Mouse (Mus musculus): ENCODE measurements around the gene Nkapl. TPM values are rescaled to one million over a fixed set of nuclear protein-coding genes. Genes with fewer than 3 reads are reported as not detected.
"Not testable (repeated sequence)": the region's sequence is repeated elsewhere in the genome, so short reads cannot be mapped to it uniquely, and the experiment has no call there.

Gene Nkapl
- polyA plus RNA-seq, 1 experiment: not detected

DNA sequence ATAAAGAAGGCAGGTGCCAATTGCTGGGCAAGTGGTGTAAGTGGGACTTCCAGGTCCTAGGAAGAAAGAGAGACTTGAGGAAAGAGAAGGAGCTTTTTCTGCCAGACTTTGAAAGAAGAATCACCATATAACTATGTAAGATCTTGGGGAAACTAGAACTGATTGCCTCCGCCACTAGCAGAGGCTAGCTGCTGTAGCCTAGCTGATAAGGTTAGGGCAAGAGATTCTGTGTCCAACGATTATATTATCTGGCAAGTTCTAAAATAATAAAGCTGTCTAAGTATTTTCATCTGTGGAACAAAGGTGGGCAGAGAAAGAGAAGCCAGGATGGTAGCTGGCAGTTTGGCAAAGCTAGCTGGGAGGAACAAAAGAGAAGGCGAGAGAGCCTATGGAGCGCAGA is 4.1 kb upstream of the Nkapl start:
- Histone ChIP-seq H3K4me1 (ENCODE audit: control insufficient read depth, insufficient read depth, low read length) (0 out of 2 replicates have a peak, but pooled peaks cover 4% of the 10 kb centered on the region), H3K4me3 (ENCODE audit: insufficient read depth, low read depth, low read length) (no peak overlapping the region), H3K27ac (ENCODE audit: insufficient read depth, low read depth, low read length) (no peak overlapping the region)
- WGBS: 30% methylated on average over 4 of the region's 4 CpGs
- no peak for TF ChIP-seq POLR2A (IDR thresholded peaks at IDR 0.05; ENCODE audit: insufficient read depth, low read depth, low read length)
- TF ChIP-seq CTCF (IDR thresholded peaks at IDR 0.05; ENCODE audit: insufficient read depth, low read depth, low read length): no peak

DNA sequence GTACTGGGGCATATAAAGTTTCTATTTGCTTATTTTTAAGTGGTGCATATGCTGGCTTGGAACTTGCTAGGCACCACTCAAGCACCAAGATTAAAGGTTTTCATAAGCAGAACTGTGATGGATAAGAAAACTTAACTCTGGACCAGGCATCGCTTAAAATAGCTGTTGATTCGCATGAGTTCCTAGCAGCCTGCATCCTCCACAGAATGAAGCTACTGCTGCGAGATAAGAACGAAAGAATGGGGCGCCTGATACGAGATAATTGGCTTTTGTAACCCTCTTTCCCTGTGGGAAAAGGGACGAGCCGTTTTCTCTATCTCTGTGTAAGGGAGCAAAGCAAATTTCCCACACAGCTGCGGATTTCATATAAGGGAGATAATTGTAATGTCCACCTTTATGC is 788 bp upstream of the Nkapl start:
- H3K4me1 ChIP-seq (ENCODE audit: control insufficient read depth, insufficient read depth, low read length): 0 out of 2 replicates have a peak, but pooled peaks cover 4% of the 10 kb centered on the region
- 14% methylated on average over 9 of the region's 9 CpGs for WGBS
- no peak overlapping the region for H3K4me3 ChIP-seq (ENCODE audit: insufficient read depth, low read depth, low read length)
- no peak overlapping the region for H3K27ac ChIP-seq (ENCODE audit: insufficient read depth, low read depth, low read length)
- TF ChIP-seq POLR2A (IDR thresholded peaks at IDR 0.05; ENCODE audit: insufficient read depth, low read depth, low read length): no peak
- TF ChIP-seq CTCF (IDR thresholded peaks at IDR 0.05; ENCODE audit: insufficient read depth, low read depth, low read length): no peak

DNA sequence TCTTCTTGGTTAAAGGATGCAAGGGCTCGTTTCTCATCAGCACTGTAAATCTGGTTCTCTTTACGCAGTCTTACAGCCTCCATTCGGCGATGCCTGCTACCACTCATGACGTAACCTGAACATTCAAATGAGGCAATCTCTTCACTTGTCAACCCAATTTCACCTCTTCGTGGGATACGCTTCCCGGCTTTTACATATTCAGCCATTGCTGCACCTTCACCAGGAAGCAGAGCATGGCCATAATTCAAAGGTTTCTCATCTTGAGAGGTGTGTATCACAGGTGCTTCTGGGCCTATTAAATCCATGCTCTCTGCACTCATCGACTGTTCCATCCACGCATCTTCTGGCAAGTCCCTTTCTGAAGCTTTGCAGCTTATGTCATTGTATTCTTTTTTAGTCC is 973 bp downstream of the Nkapl start:
- no peak overlapping the region for H3K4me3 ChIP-seq (ENCODE audit: insufficient read depth, low read depth, low read length)
- H3K4me1 ChIP-seq (ENCODE audit: control insufficient read depth, insufficient read depth, low read length): 0 out of 2 replicates have a peak, but pooled peaks cover 4% of the 10 kb centered on the region
- H3K27ac ChIP-seq (ENCODE audit: insufficient read depth, low read depth, low read length): no peak overlapping the region
- WGBS: 87% methylated on average over 10 of the region's 10 CpGs
- TF ChIP-seq CTCF (IDR thresholded peaks at IDR 0.05; ENCODE audit: insufficient read depth, low read depth, low read length) (no peak), POLR2A (IDR thresholded peaks at IDR 0.05; ENCODE audit: insufficient read depth, low read depth, low read length) (no peak)

DNA sequence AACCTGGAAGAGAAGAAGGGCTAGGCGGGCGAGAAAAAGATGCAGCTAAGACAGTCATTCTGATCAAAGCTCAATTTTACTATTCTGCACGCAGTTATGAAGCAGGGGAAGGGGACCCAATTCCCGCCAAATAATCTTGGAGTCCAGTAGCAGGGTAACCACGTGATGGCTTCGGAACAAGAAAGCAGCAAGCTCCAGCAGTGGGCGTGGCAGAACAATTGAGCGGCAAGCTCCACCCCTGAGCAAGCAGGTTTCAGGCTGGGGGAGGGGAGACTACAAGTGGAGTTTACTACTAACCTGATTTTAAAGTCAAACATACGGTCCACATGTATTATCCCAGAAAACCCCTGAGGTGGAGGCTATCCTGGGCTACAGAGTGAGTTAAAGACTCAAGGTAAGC is 5.8 kb downstream of the Nkapl start:
- not testable (repeated sequence) for H3K4me3 ChIP-seq (ENCODE audit: insufficient read depth, low read depth, low read length); H3K27ac ChIP-seq (ENCODE audit: insufficient read depth, low read depth, low read length); H3K4me1 ChIP-seq (ENCODE audit: control insufficient read depth, insufficient read depth, low read length)
- WGBS: 52% methylated on average over 9 of the region's 9 CpGs

DNA sequence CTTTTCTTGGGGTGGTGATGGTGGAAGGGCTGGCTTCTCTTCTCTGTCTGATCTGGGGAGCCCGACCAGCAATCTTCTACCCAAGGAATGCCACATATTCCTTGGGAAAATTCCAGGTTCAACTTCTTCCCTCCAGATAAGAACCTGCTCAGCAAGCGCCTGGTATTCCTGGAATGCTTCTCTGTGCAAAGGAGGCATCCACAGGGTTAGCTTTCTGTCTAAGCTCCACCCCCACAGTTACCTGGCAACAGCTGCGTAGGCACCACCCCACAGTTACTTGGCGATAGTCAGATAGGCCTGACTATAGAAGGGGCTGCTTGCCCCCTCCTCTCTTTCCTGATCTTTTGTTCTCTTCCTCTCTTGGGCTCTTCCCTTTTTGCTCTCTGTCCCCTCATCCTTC is 12.0 kb downstream of the Nkapl start:
- Histone ChIP-seq H3K4me1 (ENCODE audit: control insufficient read depth, insufficient read depth, low read length) (no peaks in the 10 kb centered on the region), H3K4me3 (ENCODE audit: insufficient read depth, low read depth, low read length) (no peak overlapping the region), H3K27ac (ENCODE audit: insufficient read depth, low read depth, low read length) (no peak overlapping the region)
- TF ChIP-seq CTCF (IDR thresholded peaks at IDR 0.05; ENCODE audit: insufficient read depth, low read depth, low read length) (no peak), POLR2A (IDR thresholded peaks at IDR 0.05; ENCODE audit: insufficient read depth, low read depth, low read length) (no peak)
- 12% methylated on average over 4 of the region's 4 CpGs for WGBS

DNA sequence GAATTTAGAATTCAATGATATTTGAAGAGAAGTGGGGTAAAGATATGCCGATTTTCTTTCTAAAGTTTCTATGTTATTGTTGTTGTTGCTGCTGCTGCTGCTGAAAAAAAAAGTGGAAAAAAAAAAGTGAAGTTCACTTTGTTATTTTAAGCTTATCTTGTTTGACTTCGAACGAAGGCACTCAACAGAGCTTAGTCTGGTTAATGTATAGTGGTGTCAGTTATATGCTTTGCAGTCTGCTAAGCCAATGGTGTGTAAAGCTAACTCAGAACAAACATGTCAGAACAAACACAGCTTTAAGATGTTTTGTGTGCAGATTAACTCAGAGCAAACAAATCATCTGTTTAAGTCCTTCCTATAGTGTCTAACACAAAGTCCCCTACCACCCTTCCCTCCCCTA is 14.2 kb downstream of the Nkapl start:
- no peak overlapping the region for H3K27ac ChIP-seq (ENCODE audit: insufficient read depth, low read depth, low read length)

DNA sequence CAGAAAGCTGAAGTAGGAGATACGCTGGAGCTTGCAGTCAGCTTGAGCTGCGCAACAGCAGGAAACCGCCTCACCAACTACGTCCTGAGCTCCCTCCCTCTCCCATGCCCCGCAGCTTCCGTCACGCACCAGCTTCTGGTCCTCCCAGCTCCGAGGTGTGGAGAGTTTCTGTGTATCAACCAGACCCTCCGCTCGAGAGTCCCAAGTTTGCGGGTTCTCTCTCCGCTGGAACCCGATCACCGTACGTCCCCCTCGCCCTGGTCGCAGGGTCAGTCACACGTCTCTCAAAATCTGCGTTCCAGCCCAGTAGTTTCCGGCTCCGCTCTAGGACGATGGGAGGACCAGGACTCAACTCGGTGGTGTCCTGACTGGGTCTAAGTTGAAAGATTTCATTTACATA is 14.9 kb downstream of the Nkapl start, which contains the start of gene Zscan26:
Gene Zscan26 (minus strand): TSS at position 282 of the 400 bp plus-strand sequence.
- peak within 1 kb of the TSS; percentile 83 for H3K4me3 ChIP-seq (ENCODE audit: insufficient read depth, low read depth, low read length)
- under 1% methylated on average over 23 of the region's 23 CpGs for WGBS
- peak within 1 kb of the TSS; percentile 78 for H3K27ac ChIP-seq (ENCODE audit: insufficient read depth, low read depth, low read length)
- no peaks in the 10 kb centered on the region; the same call in 1 of the 2 replicates for H3K4me1 ChIP-seq (ENCODE audit: control insufficient read depth, insufficient read depth, low read length)
- no peak for TF ChIP-seq CTCF (IDR thresholded peaks at IDR 0.05; ENCODE audit: insufficient read depth, low read depth, low read length)
- TF ChIP-seq POLR2A (IDR thresholded peaks at IDR 0.05; ENCODE audit: insufficient read depth, low read depth, low read length): peak; percentile 51

More for the DNA sequence above, 14.2 kb downstream of the Nkapl start:
- 92% methylated on average over 3 of the region's 3 CpGs for WGBS
- Histone ChIP-seq H3K4me1 (ENCODE audit: control insufficient read depth, insufficient read depth, low read length) (no peaks in the 10 kb centered on the region; the same call in 1 of the 2 replicates), H3K4me3 (ENCODE audit: insufficient read depth, low read depth, low read length) (no peak overlapping the region)
- TF ChIP-seq POLR2A (IDR thresholded peaks at IDR 0.05; ENCODE audit: insufficient read depth, low read depth, low read length) (no peak), CTCF (IDR thresholded peaks at IDR 0.05; ENCODE audit: insufficient read depth, low read depth, low read length) (no peak)

DNA sequence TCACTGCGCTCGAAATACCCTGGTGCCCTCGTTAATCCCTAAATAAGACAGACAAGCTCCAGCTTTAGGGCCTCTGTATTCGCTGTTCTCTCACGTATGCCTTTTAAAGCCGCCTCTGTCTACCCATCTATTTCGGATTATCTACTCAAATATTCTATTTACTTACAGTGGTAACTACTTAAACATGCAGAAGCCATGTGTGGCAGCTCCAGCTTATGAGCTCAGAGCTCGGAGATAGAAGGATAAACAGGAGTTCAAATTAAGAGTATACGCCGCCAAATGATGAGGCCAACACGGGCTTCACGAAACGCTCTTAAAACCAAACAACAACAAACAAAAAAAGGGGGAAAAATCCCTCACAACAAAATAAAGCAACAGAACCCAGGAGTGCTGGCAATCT is 15.3 kb downstream of the Nkapl start:
- TF ChIP-seq POLR2A (IDR thresholded peaks at IDR 0.05; ENCODE audit: insufficient read depth, low read depth, low read length): no peak
- under 1% methylated on average over 13 of the region's 13 CpGs for WGBS
- Histone ChIP-seq H3K27ac (ENCODE audit: insufficient read depth, low read depth, low read length) (peak overlapping the region; percentile 78; the same call in 1 of the 2 replicates), H3K4me3 (ENCODE audit: insufficient read depth, low read depth, low read length) (peak overlapping the region; percentile 83), H3K4me1 (ENCODE audit: control insufficient read depth, insufficient read depth, low read length) (no peaks in the 10 kb centered on the region; the same call in 1 of the 2 replicates)

DNA sequence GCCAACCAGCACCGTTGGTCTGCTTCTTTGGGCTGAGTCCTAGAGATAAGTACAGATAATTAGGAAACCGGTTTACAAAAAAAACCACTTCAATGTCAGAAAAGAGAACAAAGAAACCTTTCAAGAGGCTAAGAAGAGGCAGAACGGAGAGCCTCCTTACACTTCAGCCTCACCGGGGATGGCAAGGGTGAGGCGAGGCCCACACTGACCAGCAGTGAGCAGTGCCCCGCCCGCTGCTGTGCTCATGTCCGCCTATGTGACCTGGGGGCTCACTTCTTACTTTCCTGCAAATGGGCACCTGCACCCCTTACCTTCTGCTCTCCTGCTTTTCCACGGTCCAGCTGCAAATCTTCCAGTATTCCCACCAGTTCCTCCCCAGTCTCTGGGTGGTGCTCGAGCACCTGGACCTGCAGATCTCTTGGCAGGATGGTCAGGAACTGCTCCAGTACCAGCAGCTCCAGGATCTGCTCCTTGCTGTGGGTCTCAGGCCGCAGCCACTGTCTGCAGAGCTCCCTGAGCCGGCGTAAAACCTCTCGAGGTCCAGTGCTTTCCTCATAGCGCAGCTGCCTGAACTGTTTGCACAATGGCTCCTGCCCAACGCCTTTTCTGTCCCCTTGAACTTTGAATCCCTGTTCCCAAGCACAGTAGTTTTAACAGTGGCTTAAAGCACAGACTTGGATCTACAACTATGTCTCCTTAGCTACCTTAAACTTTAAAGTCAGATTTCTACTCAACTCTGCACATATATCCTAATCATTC is 20.3 kb downstream of the Nkapl start:
- Histone ChIP-seq H3K27ac (ENCODE audit: insufficient read depth, low read depth, low read length) (no peak overlapping the region), H3K4me3 (ENCODE audit: insufficient read depth, low read depth, low read length) (no peak overlapping the region), H3K4me1 (ENCODE audit: control insufficient read depth, insufficient read depth, low read length) (no peaks in the 10 kb centered on the region; the same call in 1 of the 2 replicates)
- WGBS: 77% methylated on average over 16 of the region's 16 CpGs
- TF ChIP-seq CTCF (IDR thresholded peaks at IDR 0.05; ENCODE audit: insufficient read depth, low read depth, low read length): no peak
- TF ChIP-seq POLR2A (IDR thresholded peaks at IDR 0.05; ENCODE audit: insufficient read depth, low read depth, low read length): no peak
